Mouse (Mus musculus): Measurements from ENCODE around the gene Dhx34.
A peak's percentile ranks its signal among the peaks of the same experiment; 100 is the strongest.
"Not testable (repeated sequence)": the region's sequence is repeated elsewhere in the genome, so short reads cannot be mapped to it uniquely, and the experiment has no call there.

Gene Dhx34

DNA sequence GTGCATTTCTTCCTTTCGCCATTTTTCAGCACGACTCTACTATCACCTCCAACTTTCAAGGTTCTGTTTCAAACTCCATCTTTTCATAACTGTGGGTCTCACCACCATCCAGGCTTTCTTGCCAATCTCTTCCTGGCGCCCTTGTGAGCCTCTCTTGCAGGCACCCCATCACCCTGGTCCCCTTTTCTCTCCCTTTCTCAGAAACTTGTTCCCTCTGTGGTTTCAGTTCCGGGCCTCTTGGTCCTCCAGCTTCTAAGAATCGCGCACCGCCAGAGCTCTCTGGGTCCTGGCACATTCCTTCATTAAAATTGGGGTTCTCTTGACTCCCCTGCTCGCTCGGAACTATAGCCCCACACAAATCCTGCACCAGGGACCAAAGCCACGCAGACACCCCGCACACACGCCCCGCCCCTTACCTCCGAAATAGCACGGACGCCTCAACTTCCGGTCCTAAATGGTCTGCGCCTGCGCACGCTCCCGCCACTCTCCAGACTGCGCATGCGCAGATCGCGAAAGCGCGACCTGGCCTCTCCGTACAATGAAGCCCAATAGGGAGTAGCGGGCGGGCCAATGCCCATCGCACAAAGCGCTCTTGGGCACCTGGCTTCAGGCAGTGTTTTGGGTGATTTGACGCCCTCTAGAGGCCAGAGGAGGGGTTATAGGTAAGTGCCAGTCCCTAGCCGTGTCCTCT is at the start of gene Dhx34:
Dhx34 (minus strand) TSS at position 456 of the 691 bp plus-strand sequence.
- peak; percentile 92 to 96 for DNase-seq (ENCODE audit: low spot score in 2 of 2)

DNA sequence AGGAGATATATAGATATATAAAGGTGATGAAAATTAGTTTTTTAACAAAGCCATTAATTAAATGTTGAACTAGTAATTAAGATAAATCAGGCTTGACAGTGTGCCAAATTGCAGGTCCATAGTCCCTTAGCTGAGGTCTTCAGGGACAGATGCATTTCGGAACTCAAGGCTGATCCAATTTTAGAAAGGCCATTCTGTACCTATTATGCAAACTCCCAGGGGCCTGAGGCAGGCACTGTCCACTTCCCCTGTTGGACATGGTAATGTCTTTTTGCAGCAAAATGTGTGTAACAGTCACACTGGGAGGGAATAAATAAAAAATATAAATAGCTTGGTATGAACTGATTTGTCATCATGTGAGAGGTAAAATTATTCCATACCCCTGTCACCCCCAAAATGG is 49.3 kb upstream of the Dhx34 start:
- no peak for DNase-seq (ENCODE audit: low spot score in 2 of 2)

DNA sequence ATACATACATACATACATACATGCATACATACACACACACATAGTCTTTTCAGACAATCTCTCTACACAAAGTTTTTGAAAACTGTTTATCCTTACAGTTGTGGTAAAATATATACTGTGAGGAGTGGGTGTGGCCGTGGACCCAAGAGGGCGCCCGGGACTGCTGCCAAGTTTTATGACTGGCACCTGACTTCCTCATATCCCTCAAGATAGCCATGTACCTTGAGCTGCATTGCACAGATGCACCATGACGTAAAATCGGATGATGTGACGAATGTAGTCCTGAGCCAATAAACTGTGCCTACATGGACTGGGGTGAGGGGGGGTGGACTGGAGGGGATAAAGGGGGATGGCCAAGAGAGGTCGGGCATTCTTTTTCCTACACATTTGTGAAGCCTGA is 44.8 kb upstream of the Dhx34 start:
- DNase-seq (ENCODE audit: low spot score in 2 of 2), result not testable (repeated sequence)

DNA sequence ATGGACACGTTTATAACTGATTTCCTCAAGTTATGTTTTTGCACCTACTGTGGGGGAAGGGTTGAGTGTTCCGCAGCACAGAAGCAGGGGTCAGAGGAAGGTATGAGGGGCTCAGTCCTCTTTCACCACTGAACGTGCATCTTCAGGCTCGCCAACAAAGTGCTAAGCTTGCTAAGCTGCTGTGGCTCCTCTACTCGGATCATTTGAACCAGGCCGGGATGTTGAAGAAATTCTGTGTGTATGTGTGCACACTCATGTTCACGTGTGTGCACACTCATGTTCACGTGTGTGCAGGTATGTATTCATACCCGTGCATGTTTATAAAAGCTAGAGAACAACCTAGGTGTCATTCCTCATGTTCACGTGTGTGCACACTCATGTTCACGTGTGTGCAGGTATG is 44.0 kb upstream of the Dhx34 start:
- DNase-seq (ENCODE audit: low spot score in 2 of 2), result no peak

DNA sequence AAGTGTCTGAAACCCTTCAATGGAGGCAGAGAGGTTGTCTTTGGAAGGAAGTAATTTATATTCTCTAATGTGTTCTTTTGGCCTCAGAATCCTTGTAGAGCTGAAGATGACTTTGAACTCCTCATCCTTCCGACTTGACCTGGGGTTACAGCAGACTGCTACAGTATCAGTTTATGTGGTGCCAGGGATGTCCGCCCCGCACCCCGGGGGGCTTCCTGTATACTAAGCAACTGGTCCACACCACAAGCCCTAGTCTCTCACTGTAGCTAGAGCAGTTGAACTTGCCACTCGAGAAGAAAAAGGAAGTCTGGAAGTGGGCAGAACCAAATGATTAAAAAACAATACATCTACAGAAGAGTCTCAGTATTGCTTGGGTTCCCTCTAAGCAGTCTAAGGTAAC is 42.0 kb upstream of the Dhx34 start:
- no peak for DNase-seq (ENCODE audit: low spot score in 2 of 2)

DNA sequence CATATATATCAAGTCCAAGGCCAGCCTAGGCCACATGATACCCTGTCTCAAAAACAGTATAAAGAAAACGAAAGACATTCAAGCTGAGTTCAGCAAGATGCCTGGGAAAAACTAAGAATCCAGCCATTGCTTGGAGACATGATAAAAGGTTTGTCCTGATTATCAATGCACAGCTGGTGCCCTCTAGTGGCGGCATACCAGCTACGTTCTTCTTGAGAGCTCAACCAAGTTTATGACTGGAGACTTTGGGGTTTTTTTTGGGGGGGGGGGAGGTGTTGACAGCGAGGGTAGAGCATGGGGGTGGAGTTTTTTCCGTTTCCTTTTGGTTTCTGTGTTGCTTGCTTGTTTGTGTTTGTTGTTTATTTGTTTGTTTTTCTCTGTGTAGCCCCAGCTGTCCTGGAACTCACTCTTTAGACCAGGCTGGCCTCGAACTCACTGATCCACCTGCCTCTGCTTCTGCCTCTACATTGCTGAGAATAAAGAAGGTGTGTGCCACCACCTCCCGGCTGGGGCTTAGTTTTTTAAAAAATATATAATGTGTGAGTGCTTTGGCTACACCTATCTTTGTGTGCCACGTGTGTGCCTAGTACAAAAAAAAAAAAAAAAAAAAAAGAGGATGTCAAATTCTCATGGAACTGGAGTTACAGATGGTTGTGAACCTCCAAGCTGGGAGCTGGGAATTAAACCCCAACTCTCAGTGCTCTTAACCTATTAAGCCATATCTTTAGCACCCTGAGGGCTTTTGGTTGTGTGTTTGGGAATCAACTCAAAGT is 41.4 kb upstream of the Dhx34 start:
- DNase-seq (ENCODE audit: low spot score in 2 of 2), result peak; percentile 58 to 84

DNA sequence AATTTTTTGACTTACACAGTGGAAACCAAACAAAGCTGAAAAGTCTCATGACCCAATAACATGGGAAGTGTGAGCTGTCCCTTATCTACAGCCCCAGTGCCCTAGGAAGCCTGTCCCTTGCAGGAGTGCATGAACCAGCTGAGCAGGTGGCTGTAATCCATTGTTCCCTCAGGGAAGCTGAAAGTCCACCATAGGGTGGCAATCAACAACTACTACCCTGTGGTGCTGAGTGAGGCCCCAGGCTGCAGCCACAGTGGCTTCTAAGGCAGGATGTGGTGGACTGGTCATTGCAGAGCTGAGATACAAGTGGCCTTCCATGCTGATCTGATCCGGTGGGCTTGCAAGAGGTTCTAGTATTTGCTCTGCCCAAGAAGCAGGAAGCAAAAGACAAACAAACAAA is 39.3 kb upstream of the Dhx34 start:
- no peak for DNase-seq (ENCODE audit: low spot score in 2 of 2)

DNA sequence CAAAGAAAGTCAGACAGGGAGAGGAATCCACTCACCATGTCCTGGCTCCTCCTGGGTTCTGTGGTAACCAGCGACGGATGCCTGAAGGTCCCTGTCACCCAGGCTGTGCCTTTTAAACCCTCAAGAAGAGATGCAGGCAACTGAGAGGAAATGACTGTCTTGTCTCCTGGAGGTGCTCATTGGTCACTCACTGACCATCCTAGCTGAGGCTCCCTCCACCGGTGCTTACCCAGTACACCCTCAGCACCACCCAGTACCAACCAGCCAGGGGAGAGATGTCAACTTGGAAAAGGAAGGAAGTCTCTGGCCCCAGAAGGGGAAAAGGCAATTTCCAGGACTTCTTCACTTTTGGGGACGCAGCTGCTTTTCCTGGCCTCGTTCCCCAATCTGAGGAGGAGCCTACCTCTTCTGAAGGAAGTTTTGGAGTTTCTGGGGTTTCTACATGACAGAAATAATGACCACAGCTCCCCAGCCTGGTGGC is 37.3 kb upstream of the Dhx34 start, which contains the start of gene C5ar1:
C5ar1 (minus strand) TSS at position 431 of the 481 bp plus-strand sequence.
- DNase-seq (ENCODE audit: low spot score in 2 of 2), result no peak

DNA sequence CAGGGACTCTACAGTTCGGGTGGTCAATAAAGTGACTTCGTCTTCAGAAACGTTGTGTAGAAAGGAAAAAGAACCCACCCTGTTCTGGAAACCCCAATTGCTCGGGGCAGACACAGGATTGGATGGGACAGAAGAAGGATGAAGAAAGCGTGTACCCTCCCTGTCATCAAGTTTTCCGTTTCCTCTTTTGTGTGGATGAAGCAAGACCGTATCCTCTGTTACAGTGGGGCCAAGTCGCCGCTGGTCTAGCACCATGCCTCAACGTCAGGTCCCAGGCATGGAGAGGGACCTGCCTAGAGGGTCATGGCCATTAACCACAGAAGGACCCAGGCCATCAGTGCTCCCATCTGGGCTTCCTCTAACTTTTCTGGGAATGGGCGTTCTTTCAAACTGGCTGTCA is 36.0 kb upstream of the Dhx34 start:
- no peak for DNase-seq (ENCODE audit: low spot score in 2 of 2)

DNA sequence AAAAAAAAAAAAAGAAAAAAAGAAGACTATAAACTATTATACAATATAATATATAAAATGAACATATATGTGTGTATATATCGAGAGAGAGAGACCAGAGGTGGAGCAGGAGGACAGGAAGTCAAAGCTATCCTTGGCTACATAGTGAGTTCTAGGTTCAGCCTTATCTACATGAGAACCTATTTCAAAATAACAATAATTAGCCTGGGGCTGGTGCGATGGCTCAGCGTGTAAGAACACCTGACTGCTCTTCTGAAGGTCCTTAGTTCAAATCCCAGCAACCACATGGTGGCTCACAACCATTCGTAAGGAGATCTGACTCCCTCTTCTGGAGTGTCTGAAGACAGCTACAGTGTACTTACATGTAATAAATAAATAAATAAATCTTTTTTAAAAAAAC is 34.1 kb upstream of the Dhx34 start:
- DNase-seq (ENCODE audit: low spot score in 2 of 2), result not testable (repeated sequence)

DNA sequence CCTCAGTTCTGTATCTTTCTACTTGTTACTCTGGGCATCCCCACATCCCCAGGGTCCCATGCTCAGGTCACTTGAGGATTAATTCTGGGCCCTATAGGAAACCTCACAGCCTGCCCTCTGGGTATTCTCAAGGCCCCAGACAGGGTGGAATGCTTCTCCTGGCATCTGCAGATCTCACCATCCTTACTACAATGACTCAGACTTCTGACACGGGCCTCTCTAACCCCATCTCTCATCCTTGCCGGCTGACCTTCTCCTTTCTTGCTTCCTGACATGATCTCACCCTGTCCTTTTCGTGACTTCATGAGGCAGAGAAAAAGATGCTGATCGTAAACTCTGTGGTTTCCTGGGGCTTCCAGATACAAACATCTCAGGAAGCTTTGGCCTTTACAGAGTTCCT is 32.4 kb upstream of the Dhx34 start:
- DNase-seq (ENCODE audit: low spot score in 2 of 2), result no peak

DNA sequence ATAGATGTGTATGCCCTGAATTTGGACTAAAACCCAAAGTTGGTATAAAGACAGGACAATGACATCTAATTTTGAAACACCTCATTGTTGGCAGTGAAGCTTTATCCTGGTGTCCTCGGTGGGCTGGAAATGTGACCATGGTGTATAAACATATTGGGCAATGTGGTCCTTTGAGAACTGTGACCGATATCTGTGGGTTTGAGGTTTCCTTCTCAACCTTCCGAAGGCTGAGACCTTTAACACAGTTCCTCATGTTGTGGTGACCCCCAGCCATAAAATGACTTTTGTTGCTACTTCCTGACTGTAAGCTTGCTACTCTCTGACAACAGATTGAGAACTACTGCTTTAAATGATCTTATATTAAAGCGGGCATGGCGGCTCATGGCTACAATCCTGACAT is 28.9 kb upstream of the Dhx34 start:
- no peak for DNase-seq (ENCODE audit: low spot score in 2 of 2)

DNA sequence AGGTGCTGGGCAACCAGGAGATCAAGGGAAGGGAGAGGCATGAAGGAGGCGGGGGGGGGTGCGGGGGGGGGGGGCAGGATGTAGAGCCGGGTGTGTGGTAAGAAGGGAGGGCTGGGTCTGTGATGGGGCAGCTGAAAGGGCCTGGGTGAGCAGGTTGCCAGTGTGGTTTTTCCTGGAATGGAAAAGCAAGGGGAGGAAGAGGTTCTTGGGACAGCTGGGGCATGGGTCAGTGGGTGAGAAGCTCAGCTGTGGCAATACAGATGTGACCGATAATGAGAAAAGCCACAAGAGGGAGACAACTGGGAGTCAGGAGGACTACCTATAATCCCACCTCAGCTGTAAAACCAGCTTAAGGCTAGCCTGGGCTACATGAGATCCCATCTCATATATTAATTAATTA is 24.1 kb upstream of the Dhx34 start:
- no peak for DNase-seq (ENCODE audit: low spot score in 2 of 2)

DNA sequence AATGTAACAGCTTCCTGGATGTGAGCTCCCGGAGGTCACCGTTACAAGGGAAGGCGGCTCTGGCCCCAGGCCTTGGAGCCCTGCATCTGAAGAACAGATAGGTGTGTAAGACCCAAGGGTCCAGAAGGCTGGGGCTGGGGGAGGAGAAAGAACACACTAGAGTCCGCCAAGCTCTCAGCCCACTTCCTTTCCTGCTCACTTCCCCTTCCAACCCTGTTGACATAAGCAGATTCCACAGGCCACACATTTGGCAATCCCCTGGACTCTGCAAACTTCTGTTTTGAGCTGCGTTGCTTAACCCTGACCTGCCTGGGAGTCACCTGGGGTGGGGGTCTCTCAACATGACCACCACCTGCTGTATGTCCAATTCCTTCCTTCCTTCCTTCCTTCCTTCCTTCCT is 22.2 kb upstream of the Dhx34 start, which contains the start of gene C5ar2:
C5ar2 (minus strand) TSS at position 88 of the 400 bp plus-strand sequence.
- DNase-seq (ENCODE audit: low spot score in 2 of 2), result no peak

DNA sequence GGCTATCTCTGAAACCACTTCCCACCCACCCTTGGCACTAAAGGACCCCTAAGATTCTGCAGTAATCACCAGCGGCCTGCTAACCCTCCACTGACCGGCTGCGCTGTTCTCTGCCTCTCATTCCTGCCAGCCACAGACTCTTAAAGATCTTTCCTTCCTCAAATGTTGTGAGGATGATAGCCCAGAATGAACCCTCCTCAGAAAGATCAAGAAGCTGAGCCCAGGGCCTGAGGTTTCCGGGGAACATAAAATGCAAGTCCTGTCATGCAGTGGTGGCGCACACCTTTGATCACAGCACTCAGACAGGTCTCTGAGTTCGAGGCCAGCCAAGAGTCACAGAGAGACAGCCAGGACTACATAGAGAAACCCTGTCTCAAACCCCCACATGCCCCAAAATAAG is 20.4 kb upstream of the Dhx34 start:
- no peak for DNase-seq (ENCODE audit: low spot score in 2 of 2)

DNA sequence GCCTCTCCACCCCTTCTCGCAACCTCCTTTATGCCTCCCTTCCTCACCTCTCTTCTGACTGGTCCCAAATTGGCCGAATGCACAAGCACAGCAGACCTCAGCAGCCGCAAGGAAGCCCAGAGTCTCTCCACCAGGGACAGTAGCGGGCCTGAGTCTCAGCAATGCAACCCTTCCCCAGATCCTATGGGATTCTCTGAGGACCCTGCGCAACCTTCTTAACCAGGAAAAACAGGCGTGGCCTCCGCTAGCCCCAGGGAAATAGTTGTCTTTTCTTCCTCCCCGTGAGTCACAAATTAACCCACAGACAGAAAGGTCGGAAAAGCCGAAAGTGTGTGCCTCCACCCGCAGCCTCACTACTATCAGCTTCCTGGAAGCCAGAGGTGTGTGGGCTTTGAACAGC is 19.9 kb upstream of the Dhx34 start:
- DNase-seq (ENCODE audit: low spot score in 2 of 2), result no peak

DNA sequence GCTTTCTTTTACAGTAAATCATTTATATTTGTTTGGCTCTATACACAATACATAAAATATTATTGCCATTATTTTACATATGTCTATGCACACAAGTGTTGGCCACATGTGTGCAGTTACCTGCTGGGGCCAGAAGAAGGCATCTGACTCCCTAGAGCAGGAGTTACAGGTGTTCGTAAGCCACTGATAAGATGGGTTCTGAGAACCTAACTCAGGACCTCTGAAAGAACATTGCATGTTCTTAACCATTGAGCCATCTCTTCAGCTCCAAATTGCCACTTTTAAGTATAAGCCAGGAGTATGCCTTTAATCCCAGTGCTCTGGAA is 19.1 kb upstream of the Dhx34 start:
- no peak for DNase-seq (ENCODE audit: low spot score in 2 of 2)

DNA sequence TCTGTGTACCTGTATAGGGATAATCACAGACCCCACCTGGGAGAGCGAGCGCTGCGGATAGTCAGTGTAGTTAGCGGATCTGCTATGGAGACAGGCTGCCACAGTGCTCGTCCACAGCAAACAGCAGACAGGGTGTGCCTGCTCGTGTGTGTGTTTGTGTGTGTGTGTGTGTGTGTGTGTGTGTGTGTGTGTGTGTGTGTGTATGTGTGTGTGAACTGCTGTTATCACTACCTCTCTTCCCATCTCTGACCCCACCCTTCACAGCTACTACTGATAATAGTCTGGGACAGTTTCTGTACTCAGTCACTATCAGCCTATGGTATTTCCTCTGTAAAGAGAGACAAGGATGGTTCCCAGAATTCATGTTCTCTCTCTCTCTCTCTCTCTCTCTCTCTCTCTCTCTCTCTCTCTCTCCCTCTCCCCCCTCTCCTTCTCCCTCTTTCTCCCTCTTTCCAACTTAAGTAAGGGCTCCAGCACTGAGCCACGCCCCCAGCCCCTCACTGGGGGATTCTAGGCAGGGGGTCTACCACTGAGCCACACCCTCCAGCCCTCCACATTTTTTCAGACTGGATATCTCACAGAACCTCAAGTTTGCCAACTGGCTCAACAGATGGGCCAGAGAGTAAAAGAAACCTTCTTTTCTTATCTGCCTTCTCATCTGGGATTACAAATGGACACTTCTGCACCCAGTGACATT is 18.6 kb upstream of the Dhx34 start:
- no peak for DNase-seq (ENCODE audit: low spot score in 2 of 2)

DNA sequence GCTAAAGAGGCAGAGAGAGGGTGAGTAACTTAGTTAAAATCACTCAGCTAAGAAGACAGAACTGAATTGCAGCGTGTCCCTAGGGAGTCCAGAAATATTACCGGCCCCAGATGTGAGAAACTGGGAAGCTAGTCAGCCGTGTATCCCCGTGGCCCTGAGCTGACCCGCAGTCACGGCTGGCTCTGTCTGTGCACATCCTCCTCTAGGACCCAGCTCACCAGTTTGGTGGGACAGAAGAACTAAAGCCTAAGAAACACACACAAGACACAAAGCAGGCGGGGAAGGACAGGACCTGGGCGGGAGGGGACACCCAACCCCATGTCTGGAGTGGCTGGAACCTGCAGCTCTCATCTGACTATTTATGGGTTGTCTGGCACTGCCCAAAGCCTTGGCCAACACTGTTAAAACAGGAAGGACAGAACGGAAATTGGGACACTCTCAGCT is 17.7 kb upstream of the Dhx34 start:
- DNase-seq (ENCODE audit: low spot score in 2 of 2), result no peak

DNA sequence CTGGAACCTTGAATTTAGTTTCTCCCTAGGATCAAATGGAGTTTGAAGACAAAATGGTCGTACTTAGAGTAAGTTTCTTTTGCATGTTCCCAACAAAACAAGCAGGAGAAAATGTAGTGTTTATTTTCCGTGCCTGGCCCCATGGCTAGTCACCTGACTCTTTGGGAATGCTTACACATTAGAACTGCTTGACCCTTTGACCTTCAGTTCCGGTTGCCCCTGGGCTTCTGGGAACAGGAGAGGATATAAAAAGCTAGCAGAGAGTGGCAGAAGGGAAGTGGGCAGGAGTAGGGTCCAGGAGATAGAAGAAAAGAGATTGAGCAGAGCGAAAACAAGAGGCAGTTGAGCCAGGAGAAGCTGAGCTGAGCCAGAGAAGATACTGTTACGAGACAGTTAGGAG is 8.0 kb upstream of the Dhx34 start:
- no peak for DNase-seq (ENCODE audit: low spot score in 2 of 2)

DNA sequence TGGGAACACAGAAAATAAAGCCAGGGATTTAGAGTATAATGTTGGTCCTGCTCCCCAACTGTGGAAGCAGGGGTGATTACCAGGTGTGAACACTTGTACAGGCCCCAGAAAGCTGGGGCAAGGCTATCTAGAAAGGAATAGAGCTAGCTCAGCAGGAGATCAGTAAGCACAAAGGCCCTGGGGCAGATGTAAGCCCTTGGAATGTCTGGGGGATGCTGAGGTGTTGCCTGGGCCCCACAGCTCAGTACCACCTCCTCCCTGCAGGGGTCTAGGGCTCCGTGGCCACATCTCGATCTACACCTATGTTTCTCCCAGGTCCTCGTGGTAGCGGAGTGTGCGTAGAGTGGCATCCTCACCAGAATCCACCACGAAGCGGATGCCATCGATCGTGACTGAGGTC is 7.9 kb downstream of the Dhx34 start:
- DNase-seq (ENCODE audit: low spot score in 2 of 2), result no peak

DNA sequence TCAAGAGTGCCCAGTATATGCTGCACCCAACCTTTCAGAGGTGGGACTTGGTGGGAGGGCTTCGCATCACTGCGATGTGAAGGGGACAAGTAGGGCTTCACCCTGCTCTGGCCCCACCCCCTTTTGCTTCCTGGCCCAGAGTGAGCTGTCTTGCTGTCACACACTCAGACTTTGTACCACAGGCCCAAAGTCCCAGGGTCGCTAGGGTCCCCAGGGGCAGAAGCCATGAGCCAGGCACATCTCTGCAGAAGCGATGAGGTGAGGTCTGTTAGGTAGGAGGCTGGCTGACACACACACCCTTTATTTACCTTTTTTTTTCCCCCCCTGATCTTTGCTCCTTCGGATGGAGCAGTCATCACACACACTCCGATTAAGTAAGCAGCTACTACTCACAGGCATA is 8.6 kb downstream of the Dhx34 start:
- no peak for DNase-seq (ENCODE audit: low spot score in 2 of 2)

Data from thymus, postnatal 10 days (tissue).